Mouse (Mus musculus): ENCODE data around the gene Ints6.
"Not testable (repeated sequence)": the region's sequence is repeated elsewhere in the genome, so short reads cannot be mapped to it uniquely, and the experiment has no call there.

Gene Ints6

GRCm38 (mm10) chr14:62751479-62751878 is 9.5 kb downstream of the Ints6 start:
- DNase-seq (ENCODE audit: low spot score), result no peak

GRCm38 (mm10) chr14:62735646-62736045 is 25.3 kb downstream of the Ints6 start:
- DNase-seq (ENCODE audit: low spot score), result no peak

DNA sequence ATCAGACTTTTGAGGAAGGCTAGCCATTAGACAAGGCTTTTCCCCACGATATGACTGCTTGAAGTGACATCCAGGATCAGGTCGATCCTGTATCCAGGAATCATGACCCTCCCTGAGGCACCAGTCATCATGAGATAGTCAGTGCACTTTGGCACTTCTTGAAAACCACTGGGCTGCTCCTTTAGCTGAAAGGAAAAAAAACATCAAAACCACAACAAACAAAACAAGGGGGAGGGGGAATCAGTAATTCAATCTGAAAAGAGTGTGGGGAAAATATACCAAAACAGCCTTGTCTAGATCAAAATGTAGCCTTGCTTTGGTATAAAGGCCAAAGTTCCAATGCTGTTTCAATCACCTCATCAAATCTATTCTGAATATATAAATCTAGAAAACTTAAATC is 27.3 kb downstream of the Ints6 start:
- DNase-seq (ENCODE audit: low spot score), result no peak

GRCm38 (mm10) chr14:62731902-62732301 is 29.1 kb downstream of the Ints6 start:
- no peak for DNase-seq (ENCODE audit: low spot score)

- DNase-seq (ENCODE audit: low spot score), result no peak
Observed at GRCm38 (mm10) chr14:62724560-62724959, 36.4 kb downstream of the Ints6 start.

GRCm38 (mm10) chr14:62721625-62722024 is 39.3 kb downstream of the Ints6 start:
- DNase-seq (ENCODE audit: low spot score), result no peak

GRCm38 (mm10) chr14:62718161-62718560 is 42.8 kb downstream of the Ints6 start:
- no peak for DNase-seq (ENCODE audit: low spot score)

DNA sequence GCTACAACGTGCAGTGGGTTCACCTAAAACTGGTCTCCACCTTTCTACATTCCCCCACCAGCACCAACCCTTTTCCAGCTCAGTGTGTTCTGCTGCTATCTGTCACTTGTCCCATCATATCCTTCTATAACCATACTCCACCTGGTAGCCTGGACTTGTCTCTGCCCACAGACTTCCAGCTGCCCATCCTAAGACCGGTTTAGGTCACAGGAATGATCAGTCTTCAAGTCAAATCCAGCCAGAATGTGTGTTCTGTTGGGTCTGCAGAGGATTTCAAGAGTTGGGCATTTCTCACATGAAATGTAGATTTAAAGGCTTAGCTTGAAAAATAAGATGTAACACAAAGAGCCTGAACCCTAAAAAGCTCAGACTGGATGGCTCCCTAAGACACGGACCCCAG is 87.3 kb downstream of the Ints6 start:
- no peak for DNase-seq (ENCODE audit: low spot score)

GRCm38 (mm10) chr14:62664976-62665673 is 95.8 kb downstream of the Ints6 start:
- peak; percentile 3 for DNase-seq (ENCODE audit: low spot score)

DNA sequence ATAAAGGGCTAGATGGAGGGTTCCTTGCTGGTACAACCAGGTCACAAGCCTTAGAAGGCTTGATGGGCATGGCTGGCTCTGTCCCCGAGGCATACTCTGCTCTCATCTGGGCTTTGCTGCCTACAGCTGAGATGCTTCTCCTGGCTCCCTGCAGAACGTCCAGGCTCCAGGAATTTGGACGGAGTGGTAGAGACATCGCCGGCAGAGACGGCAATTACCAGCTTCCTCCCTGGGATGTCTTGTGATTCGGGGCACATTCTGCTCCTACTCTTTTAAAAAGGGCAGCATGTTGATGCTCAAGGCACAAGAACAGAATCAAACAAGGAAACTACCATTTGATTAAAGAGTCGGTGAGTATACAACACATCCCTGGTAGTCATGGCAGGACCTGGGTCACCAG is 97.6 kb downstream of the Ints6 start, which contains the start of gene Serpine3:
Gene Serpine3 (plus strand): TSS at position 301 of the 400 bp plus-strand sequence.
- no peak for DNase-seq (ENCODE audit: low spot score)

DNA sequence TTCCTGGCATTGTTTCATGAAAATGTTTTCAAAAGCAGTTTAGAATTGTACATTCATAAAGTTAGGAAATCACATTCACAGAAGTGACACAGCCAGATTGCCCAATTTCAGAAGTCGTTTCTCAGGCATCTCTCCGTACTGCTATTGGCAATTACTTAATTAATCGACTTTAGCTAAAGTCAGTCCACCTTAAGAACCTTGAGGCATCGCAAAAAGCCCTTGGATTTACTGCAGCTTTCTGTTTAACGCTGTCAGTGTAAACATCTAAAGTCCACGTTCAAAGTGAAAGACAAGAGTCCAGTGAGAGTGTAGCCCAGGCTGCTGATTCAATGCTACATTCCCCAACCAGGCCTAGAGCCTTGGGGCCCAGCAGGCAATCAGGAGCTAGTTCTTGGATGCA is 98.6 kb downstream of the Ints6 start:
- DNase-seq (ENCODE audit: low spot score), result no peak

DNA sequence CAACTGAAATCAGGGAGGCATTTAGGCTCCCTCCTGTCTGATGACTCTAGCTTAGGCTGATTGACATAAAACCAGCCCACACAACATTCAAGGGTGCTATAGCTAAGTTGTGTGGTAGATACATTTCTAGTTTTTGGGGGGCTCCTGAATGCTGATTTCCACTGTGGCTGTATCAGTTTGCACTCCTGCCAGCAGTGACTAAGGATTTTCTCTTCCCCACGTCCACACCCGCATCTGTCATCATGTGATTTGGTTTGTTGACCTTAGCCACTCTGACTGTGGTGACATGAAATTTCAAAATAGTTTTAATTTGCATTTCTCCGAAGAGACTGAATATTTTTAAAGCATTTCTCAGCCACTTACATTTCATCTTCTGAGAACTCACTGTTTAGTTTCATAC is 103.5 kb downstream of the Ints6 start:
- DNase-seq (ENCODE audit: low spot score), result no peak

DNA sequence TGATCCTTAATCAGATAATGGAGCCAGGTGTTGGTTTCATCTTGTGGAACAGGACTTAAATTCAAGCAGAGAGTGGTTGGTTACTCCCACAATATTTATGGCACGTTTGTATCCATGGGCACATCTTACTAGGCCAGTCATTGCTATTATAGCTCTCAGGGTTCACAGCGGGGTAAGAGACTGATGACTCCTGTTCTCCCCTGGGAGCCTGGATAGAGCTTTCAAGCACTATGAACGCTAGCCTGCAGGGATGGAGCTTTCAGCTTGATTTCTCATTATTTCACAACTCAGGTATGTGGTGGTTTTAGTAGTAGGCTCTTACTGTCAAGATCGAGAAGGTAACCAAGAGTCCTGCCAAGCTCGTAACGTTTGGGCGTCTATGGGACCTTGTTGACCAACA is 105.0 kb downstream of the Ints6 start:
- no peak for DNase-seq (ENCODE audit: low spot score)

- DNase-seq (ENCODE audit: low spot score), result no peak
Observed at GRCm38 (mm10) chr14:62651771-62652170, 109.2 kb downstream of the Ints6 start.

GRCm38 (mm10) chr14:62650376-62650775 is 110.6 kb downstream of the Ints6 start:
- DNase-seq (ENCODE audit: low spot score), result no peak

- no peak for DNase-seq (ENCODE audit: low spot score)
Observed at GRCm38 (mm10) chr14:62648405-62648804, 112.6 kb downstream of the Ints6 start.

DNA sequence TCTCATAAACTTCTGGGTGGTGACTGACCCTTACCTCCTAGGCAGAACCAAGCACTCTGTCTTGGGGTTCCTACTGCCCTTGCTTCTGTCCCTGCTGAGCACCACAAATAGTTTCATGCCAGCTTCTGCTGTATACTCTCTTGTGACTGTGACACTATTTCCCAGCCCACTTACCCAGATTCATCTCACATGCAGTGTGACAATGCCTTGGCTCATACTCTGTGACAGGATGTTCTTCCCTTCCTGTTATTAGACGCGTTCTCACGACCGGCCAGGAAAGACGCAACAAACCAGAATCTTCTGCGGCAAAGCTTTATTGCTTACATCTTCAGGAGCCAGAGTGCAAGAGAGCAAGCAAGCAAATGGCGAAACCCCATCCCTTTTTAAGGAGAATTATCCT is 118.6 kb downstream of the Ints6 start:
- DNase-seq (ENCODE audit: low spot score), result not testable (repeated sequence)

DNA sequence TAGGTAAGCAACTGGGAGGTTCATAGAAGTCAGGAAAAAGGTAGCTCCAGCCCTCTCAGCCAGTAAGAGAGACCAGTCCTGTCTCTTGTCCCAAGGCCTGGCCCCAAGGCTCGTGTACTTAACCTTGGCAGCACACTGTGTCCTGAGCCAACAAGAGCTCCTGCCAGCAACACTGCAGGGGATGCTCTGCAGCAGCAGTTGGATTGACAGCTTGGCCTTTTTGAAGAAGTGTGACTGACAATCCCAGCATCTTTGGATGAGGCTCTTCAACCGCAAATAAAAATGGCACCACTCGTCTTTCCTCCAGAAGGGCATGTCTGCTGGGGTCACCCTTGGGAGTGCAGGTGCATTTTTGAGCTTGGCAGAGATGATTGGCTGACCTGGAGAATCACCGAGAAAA is 120.6 kb downstream of the Ints6 start:
- no peak for DNase-seq (ENCODE audit: low spot score)

DNA sequence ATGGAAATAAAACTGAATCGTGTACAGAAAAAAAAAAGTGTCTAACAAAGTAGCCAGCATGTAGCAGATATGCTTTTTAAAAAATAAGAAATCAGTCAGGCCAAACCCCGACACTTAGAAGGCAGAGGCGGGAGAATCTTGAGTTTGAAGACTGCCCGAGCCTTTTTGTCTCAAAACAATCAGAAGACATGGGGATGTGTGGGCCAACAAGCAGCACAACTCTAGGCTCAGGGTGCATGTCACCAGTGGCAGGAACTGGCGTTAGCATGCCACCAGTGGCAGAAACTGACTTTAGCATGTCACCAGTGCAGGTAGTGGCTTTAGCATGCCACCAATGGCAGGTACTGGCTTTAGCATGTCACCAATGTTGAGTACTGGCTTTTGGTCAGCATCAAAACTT is 121.4 kb downstream of the Ints6 start:
- DNase-seq (ENCODE audit: low spot score), result no peak

DNA sequence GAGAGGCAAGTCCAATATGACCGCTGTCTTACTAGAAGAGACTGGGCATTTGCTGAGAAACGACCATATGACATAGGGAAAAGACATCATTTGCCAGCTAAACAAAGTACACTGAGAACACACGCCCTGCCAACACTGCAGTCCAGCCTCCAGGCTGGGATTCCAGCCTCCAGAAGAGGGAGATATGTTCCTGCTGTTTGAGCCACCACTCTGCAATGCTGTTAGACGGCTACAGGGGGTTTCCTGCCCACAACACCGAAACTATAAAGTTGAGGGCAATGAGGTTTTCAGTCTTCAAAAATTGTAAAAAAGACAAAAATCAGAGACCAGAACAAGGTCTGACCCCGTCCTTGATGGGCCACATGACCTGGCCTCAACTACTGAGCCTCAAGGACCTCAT is 121.9 kb downstream of the Ints6 start:
- peak; percentile 23 for DNase-seq (ENCODE audit: low spot score)

DNA sequence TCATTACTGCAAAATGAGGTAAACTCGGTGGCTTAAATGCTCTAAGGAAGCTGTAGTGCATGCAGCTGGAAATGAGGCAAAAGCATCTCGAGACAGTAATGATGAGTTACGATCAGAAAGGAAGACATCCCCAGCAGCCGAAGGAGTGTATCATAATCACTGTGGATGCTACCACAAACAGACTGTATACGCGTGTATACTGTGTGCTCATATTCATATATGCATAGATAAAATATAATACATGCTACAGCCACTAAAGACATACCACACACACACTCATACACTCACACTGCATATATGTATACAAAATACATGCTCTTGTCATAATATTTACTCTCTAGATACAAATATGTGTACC is 122.6 kb downstream of the Ints6 start:
- no peak for DNase-seq (ENCODE audit: low spot score)

DNA sequence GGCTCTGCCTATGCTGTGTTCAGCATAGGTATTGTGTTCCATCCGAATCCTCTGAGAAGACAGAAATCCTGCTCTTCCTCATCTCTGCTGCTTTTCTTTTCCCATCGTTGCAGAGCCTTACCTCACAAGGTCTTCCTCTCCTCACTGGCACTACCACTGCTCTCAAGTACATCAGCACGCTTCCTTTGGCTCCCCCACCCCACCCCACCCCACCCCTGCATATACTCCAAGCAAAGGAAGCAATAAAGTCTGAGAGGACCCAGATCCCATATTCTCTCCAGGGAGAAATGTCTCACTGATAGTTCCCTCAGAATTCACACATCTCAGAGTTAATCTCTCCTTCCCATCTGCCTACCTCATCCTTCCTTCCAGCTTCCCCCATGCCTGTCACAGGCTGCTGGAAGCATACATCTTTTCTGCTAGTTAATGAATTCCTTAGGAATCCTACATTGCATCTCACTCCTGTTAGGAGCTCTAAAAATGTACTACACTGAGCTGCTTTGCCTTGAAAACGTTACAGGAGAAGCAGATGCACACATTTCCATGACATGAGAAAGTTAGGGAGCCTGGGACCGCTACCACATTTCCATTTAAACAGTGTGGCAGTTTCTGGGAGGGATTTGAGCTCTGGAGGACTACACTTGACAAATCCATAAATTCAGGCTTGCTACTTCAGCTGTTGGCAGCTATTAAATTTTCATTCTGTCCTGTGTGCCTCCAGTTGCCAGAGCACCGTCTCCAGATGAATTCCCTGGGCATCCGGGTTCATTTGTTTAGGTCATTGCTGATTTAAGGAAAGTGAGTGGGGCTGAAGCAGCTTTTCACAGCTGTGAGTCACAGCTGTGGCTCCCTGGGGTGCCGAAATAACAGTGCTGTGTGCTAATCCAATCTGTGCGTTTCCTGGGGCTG is 123.3 kb downstream of the Ints6 start:
- no peak for DNase-seq (ENCODE audit: low spot score)

GRCm38 (mm10) chr14:62627951-62628350 is 133.0 kb downstream of the Ints6 start:
- DNase-seq (ENCODE audit: low spot score), result no peak
